Mouse (Mus musculus) limb, embryonic 15.5 days (tissue): ENCODE measurements at regions not wholly inside any gene's neighbourhood (a gene's known extent, or its start where the extent isn't known, plus 50 kb on each side); places are given as distances from the start of the nearest gene placed in this dataset.

Experiments
- ATAC-seq: fragments of 200-750 bp; cut with Nextera tagmentation; 2 replicates; pipeline ENCODE4 v1.8.0; 2017; ENCODE audit warnings: low read depth, moderate TSS enrichment; ENCODE audit not compliant: insufficient number of reproducible peaks, low FRiP score, low TSS enrichment
- H3K27ac ChIP-seq: fragments of 300-500 bp; sonication (generic); 2 replicates; pipeline ENCODE4 v1.5.1; 2015; ENCODE audit warnings: moderate library complexity, mild to moderate bottlenecking, inconsistent platforms
- H3K27me3 ChIP-seq: fragments of 300-500 bp; sonication (generic); 2 replicates; pipeline ENCODE4 v1.6.1; 2015; ENCODE audit warnings: inconsistent platforms
- H3K36me3 ChIP-seq: fragments of 300-500 bp; sonication (generic); 2 replicates; pipeline ENCODE4 v1.6.1; 2015; ENCODE audit warnings: inconsistent platforms
- H3K4me1 ChIP-seq: fragments of 300-500 bp; sonication (generic); 2 replicates; pipeline ENCODE4 v1.6.1; 2015; ENCODE audit warnings: inconsistent platforms
- H3K4me2 ChIP-seq: fragments of 300-500 bp; sonication (generic); 2 replicates; pipeline ENCODE4 v1.6.1; 2015; ENCODE audit warnings: mild to moderate bottlenecking, inconsistent platforms
- H3K4me3 ChIP-seq: fragments of 300-500 bp; sonication (generic); 2 replicates; pipeline ENCODE4 v1.5.1; 2015; ENCODE audit warnings: mild to moderate bottlenecking, inconsistent platforms
- H3K9ac ChIP-seq: fragments of 300-500 bp; sonication (generic); 2 replicates; pipeline ENCODE4 v1.6.1; 2015; ENCODE audit warnings: inconsistent platforms
- H3K9me3 ChIP-seq: fragments of 300-500 bp; sonication (generic); 2 replicates; pipeline ENCODE4 v1.6.1; 2016; ENCODE audit warnings: inconsistent platforms
- WGBS: fragments of 180-500 bp; shearing (Covaris S2); methylation state at CpG from one replicate; pipeline ENCODE4 v1.1.7; 2015; 5-methylcytosine and 5-hydroxymethylcytosine counted together

DNA sequence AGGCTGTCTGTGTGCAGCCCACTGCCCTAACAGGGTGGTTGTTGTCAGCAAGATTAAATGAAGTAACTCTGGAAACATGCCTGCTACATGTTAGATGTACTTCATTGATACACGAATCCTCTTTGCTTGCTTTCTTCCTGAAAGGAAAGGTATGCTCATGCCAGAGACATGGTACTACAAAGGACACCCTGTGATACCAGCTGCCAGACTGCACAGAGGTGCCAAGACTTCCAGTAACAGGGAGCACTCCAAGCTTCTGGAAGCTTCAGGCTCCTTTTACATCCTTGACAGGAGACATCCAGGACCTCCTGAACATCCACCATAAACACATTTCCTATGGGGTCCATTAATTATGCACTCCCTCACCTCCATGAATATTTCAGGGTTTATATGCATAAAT, 505.7 kb downstream of the 1810013L24Rik start:
- Histone ChIP-seq H3K27ac (no peak overlapping the region), H3K4me2 (no peak overlapping the region), H3K9ac (no peak overlapping the region), H3K9me3 (no peaks in the 10 kb centered on the region), H3K27me3 (no peaks in the 10 kb centered on the region), H3K4me3 (no peak overlapping the region), H3K36me3 (no peaks in the 10 kb centered on the region), H3K4me1 (no peaks in the 10 kb centered on the region)
- no peak for ATAC-seq
- 91% methylated on average over 1 of the region's 1 CpGs for WGBS

- Histone ChIP-seq H3K4me1 (no peaks in the 10 kb centered on the region), H3K9ac (no peak overlapping the region), H3K36me3 (no peaks in the 10 kb centered on the region), H3K27ac (no peak overlapping the region), H3K9me3 (no peaks in the 10 kb centered on the region), H3K4me2 (no peak overlapping the region), H3K27me3 (no peaks in the 10 kb centered on the region), H3K4me3 (no peak overlapping the region)
- no peak for ATAC-seq
- WGBS, result 82% methylated on average over 6 of the region's 6 CpGs
Observed at GRCm38 (mm10) chr16:9336063-9336462, 506.2 kb downstream of the 1810013L24Rik start.

GRCm38 (mm10) chr16:9339456-9339855, 509.6 kb downstream of the 1810013L24Rik start:
- no peak for ATAC-seq
- WGBS, result 64% methylated on average over 3 of the region's 3 CpGs
- no peak overlapping the region for H3K4me3 ChIP-seq

GRCm38 (mm10) chr16:9341245-9341644, 511.3 kb downstream of the 1810013L24Rik start:
- Histone ChIP-seq H3K9ac (no peak overlapping the region), H3K27me3 (no peaks in the 10 kb centered on the region), H3K27ac (no peak overlapping the region), H3K36me3 (no peaks in the 10 kb centered on the region), H3K4me2 (no peak overlapping the region), H3K9me3 (no peaks in the 10 kb centered on the region), H3K4me3 (no peak overlapping the region), H3K4me1 (no peaks in the 10 kb centered on the region)
- 79% methylated on average over 4 of the region's 4 CpGs for WGBS
- no peak for ATAC-seq

More at GRCm38 (mm10) chr16:9339456-9339855, 509.6 kb downstream of the 1810013L24Rik start:
- Histone ChIP-seq H3K4me2 (no peak overlapping the region), H3K9ac (no peak overlapping the region), H3K27me3 (no peaks in the 10 kb centered on the region), H3K27ac (no peak overlapping the region), H3K36me3 (no peaks in the 10 kb centered on the region), H3K4me1 (no peaks in the 10 kb centered on the region), H3K9me3 (no peaks in the 10 kb centered on the region)

DNA sequence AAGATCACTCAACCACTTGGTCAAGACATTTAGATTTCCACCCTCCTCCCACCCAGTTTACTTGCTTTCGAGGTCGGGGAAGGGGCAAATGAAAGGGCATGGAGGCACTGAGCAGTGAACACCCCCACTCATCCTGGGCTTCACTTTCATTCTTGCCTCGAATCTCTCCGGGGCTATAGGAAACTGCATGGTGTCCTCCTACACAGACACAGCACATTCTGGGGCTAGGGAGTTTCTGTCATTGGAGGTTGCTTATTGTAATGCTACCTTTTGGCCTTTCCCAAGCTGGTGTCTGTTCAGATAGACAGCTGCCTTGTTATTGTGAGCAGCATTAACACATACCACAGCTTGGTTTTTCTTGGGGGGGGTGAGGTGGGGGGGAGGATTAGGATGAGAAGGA, 523.9 kb downstream of the 1810013L24Rik start:
- Histone ChIP-seq H3K9me3 (no peaks in the 10 kb centered on the region), H3K4me2 (no peak overlapping the region), H3K27ac (no peak overlapping the region), H3K9ac (no peak overlapping the region), H3K4me3 (no peak overlapping the region), H3K4me1 (no peaks in the 10 kb centered on the region), H3K27me3 (no peaks in the 10 kb centered on the region), H3K36me3 (no peaks in the 10 kb centered on the region)
- WGBS, result 80% methylated on average over 4 of the region's 4 CpGs
- no peak for ATAC-seq

DNA sequence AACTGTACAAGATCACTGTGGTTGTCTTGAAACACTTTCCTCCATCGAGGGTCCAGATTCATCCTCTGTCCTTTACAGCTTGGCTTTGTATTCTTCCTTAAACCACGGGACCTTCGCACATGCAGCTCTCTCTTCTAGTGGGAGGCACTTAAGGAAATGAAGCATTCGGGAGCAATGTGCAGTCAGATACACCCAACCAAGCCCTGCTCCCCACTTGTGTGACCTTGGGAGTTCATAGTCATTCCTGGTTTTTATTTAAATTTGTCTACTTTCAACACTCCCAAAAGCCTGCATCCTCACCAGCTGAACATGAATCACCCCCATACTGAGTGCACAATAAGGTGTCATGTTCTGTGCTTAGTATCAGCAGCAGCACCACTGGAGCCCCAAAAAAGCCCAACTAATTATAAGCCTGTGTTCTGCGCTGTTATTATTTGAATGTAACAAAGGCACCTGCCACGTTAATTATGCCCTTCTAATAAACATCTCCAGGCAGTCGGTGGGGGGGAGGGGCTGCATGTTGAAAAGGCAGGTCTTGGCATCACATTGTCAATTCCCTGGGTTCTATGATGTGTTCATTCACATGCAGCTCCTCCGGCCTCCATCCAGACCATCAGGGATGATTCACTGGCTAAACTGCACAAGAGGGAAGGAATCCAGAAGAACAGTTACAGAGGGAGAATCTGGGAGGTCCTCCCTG, 524.6 kb downstream of the 1810013L24Rik start:
- H3K4me2 ChIP-seq, result no peak overlapping the region
- H3K36me3 ChIP-seq, result no peaks in the 10 kb centered on the region
- H3K9ac ChIP-seq, result no peak overlapping the region
- H3K4me1 ChIP-seq, result no peaks in the 10 kb centered on the region
- no peaks in the 10 kb centered on the region for H3K9me3 ChIP-seq
- H3K4me3 ChIP-seq, result no peak overlapping the region
- ATAC-seq, result no peak
- no peak overlapping the region for H3K27ac ChIP-seq
- WGBS, result 71% methylated on average over 8 of the region's 8 CpGs
- H3K27me3 ChIP-seq, result no peaks in the 10 kb centered on the region

GRCm38 (mm10) chr16:9358651-9359050, 528.8 kb downstream of the 1810013L24Rik start:
- Histone ChIP-seq H3K9me3 (no peaks in the 10 kb centered on the region), H3K4me1 (no peaks in the 10 kb centered on the region), H3K27ac (no peak overlapping the region), H3K9ac (no peak overlapping the region), H3K27me3 (no peaks in the 10 kb centered on the region), H3K36me3 (no peaks in the 10 kb centered on the region), H3K4me2 (no peak overlapping the region), H3K4me3 (no peak overlapping the region)
- ATAC-seq, result no peak
- WGBS, result 54% methylated on average over 4 of the region's 4 CpGs

GRCm38 (mm10) chr16:9359399-9360135, 529.7 kb downstream of the 1810013L24Rik start:
- 77% methylated on average over 3 of the region's 3 CpGs for WGBS
- H3K36me3 ChIP-seq, result no peaks in the 10 kb centered on the region
- ATAC-seq, result no peak
- H3K27me3 ChIP-seq, result no peaks in the 10 kb centered on the region
- H3K4me3 ChIP-seq, result no peak overlapping the region
- H3K4me1 ChIP-seq, result no peaks in the 10 kb centered on the region
- H3K9ac ChIP-seq, result no peak overlapping the region
- H3K9me3 ChIP-seq, result no peaks in the 10 kb centered on the region
- no peak overlapping the region for H3K27ac ChIP-seq
- H3K4me2 ChIP-seq, result no peak overlapping the region

GRCm38 (mm10) chr16:9360741-9361255, 530.9 kb downstream of the 1810013L24Rik start:
- no peak overlapping the region for H3K4me2 ChIP-seq
- no peak overlapping the region for H3K4me3 ChIP-seq
- H3K27ac ChIP-seq, result no peak overlapping the region
- no peaks in the 10 kb centered on the region for H3K4me1 ChIP-seq
- no peaks in the 10 kb centered on the region for H3K36me3 ChIP-seq
- no peak for ATAC-seq
- no peaks in the 10 kb centered on the region for H3K27me3 ChIP-seq
- H3K9me3 ChIP-seq, result no peaks in the 10 kb centered on the region
- H3K9ac ChIP-seq, result no peak overlapping the region
- 71% methylated on average over 3 of the region's 3 CpGs for WGBS

GRCm38 (mm10) chr16:9362116-9362515, 532.2 kb downstream of the 1810013L24Rik start:
- ATAC-seq, result no peak
- H3K4me3 ChIP-seq, result no peak overlapping the region
- H3K4me2 ChIP-seq, result no peak overlapping the region
- H3K9ac ChIP-seq, result no peak overlapping the region
- H3K4me1 ChIP-seq, result no peaks in the 10 kb centered on the region
- no peaks in the 10 kb centered on the region for H3K9me3 ChIP-seq
- H3K36me3 ChIP-seq, result no peaks in the 10 kb centered on the region
- H3K27ac ChIP-seq, result no peak overlapping the region
- 34% methylated on average over 11 of the region's 11 CpGs for WGBS
- no peaks in the 10 kb centered on the region for H3K27me3 ChIP-seq

DNA sequence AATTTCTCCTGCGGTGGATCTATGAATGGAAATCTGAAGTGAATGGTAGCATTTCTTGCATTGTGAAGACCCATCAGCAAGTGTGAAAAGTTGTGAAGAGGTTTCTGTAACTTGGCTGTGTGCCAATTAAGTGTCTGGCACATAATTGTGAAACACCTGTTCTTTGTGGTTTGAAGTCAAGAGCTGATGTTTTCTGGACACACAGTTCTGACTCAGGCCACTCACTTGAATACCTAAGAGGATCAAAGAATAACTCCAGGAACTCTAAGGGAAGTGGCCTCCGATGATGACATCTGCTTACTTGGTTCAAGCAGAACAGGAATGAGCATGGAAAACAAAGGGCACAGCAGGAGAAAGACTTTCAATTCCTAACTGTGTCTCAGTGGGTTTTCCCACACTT, 534.2 kb downstream of the 1810013L24Rik start:
- Histone ChIP-seq H3K9ac (no peak overlapping the region), H3K4me1 (no peaks in the 10 kb centered on the region), H3K36me3 (no peaks in the 10 kb centered on the region), H3K27me3 (no peaks in the 10 kb centered on the region), H3K9me3 (no peaks in the 10 kb centered on the region), H3K4me2 (no peak overlapping the region), H3K4me3 (no peak overlapping the region), H3K27ac (no peak overlapping the region)
- ATAC-seq, result no peak
- 42% methylated on average over 2 of the region's 2 CpGs for WGBS

GRCm38 (mm10) chr16:9390986-9391385, 561.1 kb downstream of the 1810013L24Rik start:
- H3K27me3 ChIP-seq, result no peaks in the 10 kb centered on the region
- no peaks in the 10 kb centered on the region for H3K36me3 ChIP-seq
- no peak overlapping the region for H3K4me3 ChIP-seq
- H3K27ac ChIP-seq, result no peak overlapping the region
- no peak overlapping the region for H3K9ac ChIP-seq
- no peak overlapping the region for H3K4me2 ChIP-seq
- WGBS, result 35% methylated on average over 1 of the region's 1 CpGs
- H3K9me3 ChIP-seq, result no peaks in the 10 kb centered on the region
- no peaks in the 10 kb centered on the region for H3K4me1 ChIP-seq
- no peak for ATAC-seq
